Mouse (Mus musculus): ENCODE measurements around the gene Dock8.

DNA sequence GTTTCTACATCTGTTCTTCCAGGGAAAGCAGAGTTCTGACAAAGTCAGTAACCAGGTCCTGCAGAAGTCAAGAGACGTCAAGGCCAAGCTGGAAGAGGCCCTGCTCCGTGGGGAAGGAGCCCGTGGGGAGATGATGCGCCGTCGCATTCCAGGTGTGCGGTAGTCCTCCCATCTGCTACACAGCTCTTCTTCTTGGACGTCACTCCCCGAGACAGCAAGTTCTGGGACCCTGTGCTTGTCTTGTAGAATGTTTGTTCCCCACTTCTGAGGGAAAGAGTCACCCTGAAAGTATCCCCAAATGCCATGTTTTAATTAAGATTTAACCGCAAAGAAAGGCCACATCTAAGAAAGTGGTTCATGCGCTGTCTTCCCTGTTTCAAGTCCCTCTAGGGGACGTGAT, 164.1 kb downstream of the Dock8 start:
- TF ChIP-seq MAFK (IDR thresholded peaks at IDR 0.05; ENCODE audit: insufficient replicate concordance, low read length) (no peak), UBTF (IDR thresholded peaks at IDR 0.05; ENCODE audit: low read depth, low read length) (no peak), CTCF (conservative IDR thresholded peaks at IDR 0.05 in 1 of 2, IDR thresholded peaks at IDR 0.05 in 1 of 2; ENCODE audit: low read depth in 2 of 2, low read length in 2 of 2) (no peak), POLR2A (IDR thresholded peaks at IDR 0.05; ENCODE audit: low read depth, low read length) (no peak), ETS1 (conservative IDR thresholded peaks at IDR 0.05; ENCODE audit: low read depth, low read length) (no peak), ZC3H11A (IDR thresholded peaks at IDR 0.05; ENCODE audit: low read depth, low read length) (no peak), ZNF384 (IDR thresholded peaks at IDR 0.05; ENCODE audit: low read depth, low read length) (no peak)
